Mouse (Mus musculus): ENCODE measurements around the gene Isl2. TPM values are rescaled to one million over a fixed set of nuclear protein-coding genes. Genes with fewer than 3 reads are reported as not detected.

Gene Isl2
- 0.23 and 0.46 TPM in 2 replicates for polyA plus RNA-seq (2012; rRNA removed)

GRCm38 (mm10) chr9:55538377-55538776, at the start of gene Isl2:
Gene Isl2, plus strand, starts transcription at chr9:55538672.
- peak in 1 of 2 experiments; percentile 11 for DNase-seq
- WGBS: 20% methylated on average over 4 of the region's 4 CpGs
- TF ChIP-seq POLR2A (IDR thresholded peaks at IDR 0.05; ENCODE audit: borderline replicate concordance, insufficient read depth, low read length) (no peak), CTCF (IDR thresholded peaks at IDR 0.05; ENCODE audit: borderline replicate concordance, insufficient read depth, low read depth, low read length) (no peak)

DNA sequence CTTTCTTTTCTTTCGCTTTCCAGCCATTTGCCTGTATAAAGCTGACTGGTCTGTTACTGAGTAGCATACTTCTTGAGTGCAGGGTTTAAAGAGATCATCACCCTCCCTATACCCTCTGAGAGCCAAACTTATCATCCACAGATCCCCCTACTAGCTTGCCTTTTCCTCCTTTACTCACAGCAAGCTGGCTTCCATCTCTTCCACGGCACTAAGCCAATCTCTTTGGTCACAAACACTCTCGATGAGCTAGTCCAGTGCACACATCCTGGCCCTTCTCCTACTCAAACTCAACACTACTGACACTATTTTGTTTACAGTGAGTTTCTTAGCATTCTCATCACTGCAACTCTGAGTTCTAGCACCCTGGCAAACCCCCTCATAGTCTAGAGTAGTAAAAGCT, 30.6 kb upstream of the Isl2 start:
- H3K27ac ChIP-seq (ENCODE audit: insufficient read depth, low read length): no peak overlapping the region
- no peak for TF ChIP-seq POLR2A (IDR thresholded peaks at IDR 0.05; ENCODE audit: borderline replicate concordance, insufficient read depth, low read length)

More at GRCm38 (mm10) chr9:55538377-55538776, at the start of gene Isl2:
- Histone ChIP-seq H3K27ac (ENCODE audit: insufficient read depth, low read length) (no peak within 1 kb of the TSS), H3K27me3 (ENCODE audit: control insufficient read depth, insufficient read depth, low read length) (peaks cover 28% of the 10 kb centered on the region; the same call in 1 of the 2 replicates), H3K4me3 (replicated peaks; ENCODE audit: insufficient read depth, low read depth, low read length) (no peak within 1 kb of the TSS), H3K4me1 (ENCODE audit: control insufficient read depth, insufficient read depth, low read length) (no peaks in the 10 kb centered on the region)

DNA sequence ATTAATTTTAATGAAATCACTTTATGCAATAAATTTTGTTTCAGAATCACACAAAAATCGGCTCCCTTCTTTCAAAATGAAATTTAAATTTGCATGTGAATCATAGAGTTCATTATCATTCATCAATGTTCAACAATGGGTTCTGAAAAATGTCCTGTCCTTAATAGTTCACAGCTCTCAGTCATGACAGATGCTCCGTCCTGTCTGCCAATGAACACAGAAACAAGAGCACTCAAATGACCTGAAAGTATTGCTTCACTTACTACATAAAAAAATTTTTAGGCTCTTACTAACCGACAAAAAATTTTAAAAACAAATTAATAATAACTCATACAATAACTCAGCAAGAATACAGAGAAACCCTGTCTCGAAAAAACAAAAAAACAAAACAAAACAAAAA, 29.8 kb upstream of the Isl2 start:
- H3K4me1 ChIP-seq (ENCODE audit: control insufficient read depth, insufficient read depth, low read length): peaks cover 3% of the 10 kb centered on the region; the same call in 1 of the 2 replicates
- no peak for DNase-seq
- WGBS: 48% methylated on average over 4 of the region's 4 CpGs
- H3K27ac ChIP-seq (ENCODE audit: insufficient read depth, low read length): no peak overlapping the region
- TF ChIP-seq POLR2A (IDR thresholded peaks at IDR 0.05; ENCODE audit: borderline replicate concordance, insufficient read depth, low read length): no peak
- TF ChIP-seq CTCF (IDR thresholded peaks at IDR 0.05; ENCODE audit: borderline replicate concordance, insufficient read depth, low read depth, low read length): no peak
- H3K4me3 ChIP-seq (replicated peaks; ENCODE audit: insufficient read depth, low read depth, low read length): no peak overlapping the region
- H3K27me3 ChIP-seq (ENCODE audit: control insufficient read depth, insufficient read depth, low read length): no peaks in the 10 kb centered on the region

More for the DNA sequence above, 30.6 kb upstream of the Isl2 start:
- no peaks in the 10 kb centered on the region for H3K27me3 ChIP-seq (ENCODE audit: control insufficient read depth, insufficient read depth, low read length)
- DNase-seq: no peak
- WGBS: 72% methylated on average over 3 of the region's 3 CpGs
- peaks cover 3% of the 10 kb centered on the region; the same call in 1 of the 2 replicates for H3K4me1 ChIP-seq (ENCODE audit: control insufficient read depth, insufficient read depth, low read length)
- no peak overlapping the region for H3K4me3 ChIP-seq (replicated peaks; ENCODE audit: insufficient read depth, low read depth, low read length)

GRCm38 (mm10) chr9:55509731-55510130, 28.7 kb upstream of the Isl2 start:
- Histone ChIP-seq H3K27ac (ENCODE audit: insufficient read depth, low read length) (no peak overlapping the region), H3K27me3 (ENCODE audit: control insufficient read depth, insufficient read depth, low read length) (no peaks in the 10 kb centered on the region), H3K4me1 (ENCODE audit: control insufficient read depth, insufficient read depth, low read length) (peaks cover 3% of the 10 kb centered on the region; the same call in 1 of the 2 replicates), H3K4me3 (replicated peaks; ENCODE audit: insufficient read depth, low read depth, low read length) (no peak overlapping the region)
- TF ChIP-seq CTCF (IDR thresholded peaks at IDR 0.05; ENCODE audit: borderline replicate concordance, insufficient read depth, low read depth, low read length): no peak
- no peak for TF ChIP-seq POLR2A (IDR thresholded peaks at IDR 0.05; ENCODE audit: borderline replicate concordance, insufficient read depth, low read length)
- 87% methylated on average over 1 of the region's 1 CpGs for WGBS
- no peak for DNase-seq

GRCm38 (mm10) chr9:55510651-55511235, 27.7 kb upstream of the Isl2 start:
- 0 out of 2 replicates have a peak, but pooled peaks cover under 1% of the 10 kb centered on the region for H3K4me1 ChIP-seq (ENCODE audit: control insufficient read depth, insufficient read depth, low read length)
- WGBS: 75% methylated on average over 10 of the region's 10 CpGs
- no peak overlapping the region for H3K27ac ChIP-seq (ENCODE audit: insufficient read depth, low read length)
- no peak overlapping the region for H3K4me3 ChIP-seq (replicated peaks; ENCODE audit: insufficient read depth, low read depth, low read length)
- peak in 1 of 2 experiments; percentile 13 for DNase-seq
- no peak for TF ChIP-seq POLR2A (IDR thresholded peaks at IDR 0.05; ENCODE audit: borderline replicate concordance, insufficient read depth, low read length)
- TF ChIP-seq CTCF (IDR thresholded peaks at IDR 0.05; ENCODE audit: borderline replicate concordance, insufficient read depth, low read depth, low read length): no peak
- H3K27me3 ChIP-seq (ENCODE audit: control insufficient read depth, insufficient read depth, low read length): no peaks in the 10 kb centered on the region

DNA sequence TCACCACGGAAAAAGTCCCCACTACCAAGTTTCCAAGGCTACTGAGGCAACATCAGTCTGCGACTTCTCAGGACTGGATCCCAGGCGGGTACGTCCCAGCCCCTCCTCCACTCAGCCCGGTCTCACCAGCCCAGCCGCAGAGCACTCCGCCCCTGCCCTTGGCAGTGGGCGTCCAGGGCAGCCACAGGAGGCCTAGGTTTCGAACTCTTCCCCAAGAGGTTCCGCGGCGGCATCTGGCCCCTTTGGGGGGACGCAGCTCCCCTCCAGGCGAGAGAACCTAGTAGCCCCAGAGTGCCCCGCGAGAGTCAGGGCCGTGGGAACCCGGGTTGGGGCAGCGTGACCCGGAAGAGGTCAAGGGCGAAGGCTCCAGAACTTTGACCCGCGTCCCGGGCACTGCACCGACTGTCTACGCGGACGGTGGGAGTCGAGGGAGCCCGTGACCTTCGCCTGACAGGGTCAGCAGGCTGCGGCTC, 26.9 kb upstream of the Isl2 start:
- TF ChIP-seq CTCF (IDR thresholded peaks at IDR 0.05; ENCODE audit: borderline replicate concordance, insufficient read depth, low read depth, low read length) (no peak), POLR2A (IDR thresholded peaks at IDR 0.05; ENCODE audit: borderline replicate concordance, insufficient read depth, low read length) (no peak)
- WGBS: under 1% methylated on average over 32 of the region's 32 CpGs
- Histone ChIP-seq H3K4me3 (replicated peaks; ENCODE audit: insufficient read depth, low read depth, low read length) (peak overlapping the region; percentile 63), H3K4me1 (ENCODE audit: control insufficient read depth, insufficient read depth, low read length) (no peaks in the 10 kb centered on the region), H3K27me3 (ENCODE audit: control insufficient read depth, insufficient read depth, low read length) (no peaks in the 10 kb centered on the region), H3K27ac (ENCODE audit: insufficient read depth, low read length) (peak overlapping the region; percentile 48)
- DNase-seq: peak in 1 of 2 experiments; percentile 47

DNA sequence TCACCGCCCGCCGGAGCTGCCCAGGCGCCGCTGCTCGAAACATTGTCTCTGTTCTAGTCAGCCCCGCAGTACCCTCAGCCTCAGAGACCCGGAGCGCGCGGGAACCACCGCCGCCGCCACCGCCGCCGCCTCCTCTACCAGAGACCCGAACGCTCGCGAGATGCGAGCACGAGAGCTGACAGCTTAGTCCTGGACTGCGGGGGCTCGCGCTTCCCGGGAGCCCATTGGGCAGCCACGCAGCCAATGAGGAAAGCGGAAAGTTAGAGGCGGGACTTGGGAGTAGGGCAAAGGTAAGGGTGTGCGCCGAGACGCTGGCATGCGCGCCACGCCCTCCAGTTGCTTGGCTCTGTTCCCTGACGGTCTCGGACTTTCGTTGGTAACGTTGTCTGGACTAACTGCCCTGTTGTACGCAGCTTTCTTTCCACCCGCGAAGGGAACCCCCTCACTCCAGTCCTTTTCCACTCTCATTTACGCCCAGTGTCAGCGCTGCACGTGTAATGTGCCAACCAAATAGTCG, 26.4 kb upstream of the Isl2 start, which contains the start of gene Etfa:
Gene Etfa, minus strand, starts transcription at position 217 of the 517 bp plus-strand sequence.
- Histone ChIP-seq H3K4me1 (ENCODE audit: control insufficient read depth, insufficient read depth, low read length) (no peaks in the 10 kb centered on the region), H3K27me3 (ENCODE audit: control insufficient read depth, insufficient read depth, low read length) (no peaks in the 10 kb centered on the region), H3K27ac (ENCODE audit: insufficient read depth, low read length) (peak within 1 kb of the TSS; percentile 48), H3K4me3 (replicated peaks; ENCODE audit: insufficient read depth, low read depth, low read length) (peak within 1 kb of the TSS; percentile 63)
- WGBS: under 1% methylated on average over 47 of the region's 47 CpGs
- peak; percentile 92 to 93 for DNase-seq
- TF ChIP-seq POLR2A (IDR thresholded peaks at IDR 0.05; ENCODE audit: borderline replicate concordance, insufficient read depth, low read length) (peak; percentile 70; the same call in 1 of the 2 replicates), CTCF (IDR thresholded peaks at IDR 0.05; ENCODE audit: borderline replicate concordance, insufficient read depth, low read depth, low read length) (no peak)

- no peak for DNase-seq
- H3K4me3 ChIP-seq (replicated peaks; ENCODE audit: insufficient read depth, low read depth, low read length): no peak overlapping the region
- no peak overlapping the region for H3K27ac ChIP-seq (ENCODE audit: insufficient read depth, low read length)
- 40% methylated on average over 4 of the region's 4 CpGs for WGBS
- TF ChIP-seq POLR2A (IDR thresholded peaks at IDR 0.05; ENCODE audit: borderline replicate concordance, insufficient read depth, low read length): no peak
- peak; percentile 25; the same call in 1 of the 2 replicates for TF ChIP-seq CTCF (IDR thresholded peaks at IDR 0.05; ENCODE audit: borderline replicate concordance, insufficient read depth, low read depth, low read length)
- H3K27me3 ChIP-seq (ENCODE audit: control insufficient read depth, insufficient read depth, low read length): no peaks in the 10 kb centered on the region; the same call in 1 of the 2 replicates
- H3K4me1 ChIP-seq (ENCODE audit: control insufficient read depth, insufficient read depth, low read length): no peaks in the 10 kb centered on the region
These were observed 12.8 kb upstream of the Isl2 start for GRCm38 (mm10) chr9:55525716-55526115.
